Mouse (Mus musculus): ENCODE measurements around the gene Gpbp1. TPM values are rescaled to one million over a fixed set of nuclear protein-coding genes. Genes with fewer than 3 reads are reported as not detected.

Gene Gpbp1
- polyA plus RNA-seq, 1 experiment from 2014 or later: 129 TPM

DNA sequence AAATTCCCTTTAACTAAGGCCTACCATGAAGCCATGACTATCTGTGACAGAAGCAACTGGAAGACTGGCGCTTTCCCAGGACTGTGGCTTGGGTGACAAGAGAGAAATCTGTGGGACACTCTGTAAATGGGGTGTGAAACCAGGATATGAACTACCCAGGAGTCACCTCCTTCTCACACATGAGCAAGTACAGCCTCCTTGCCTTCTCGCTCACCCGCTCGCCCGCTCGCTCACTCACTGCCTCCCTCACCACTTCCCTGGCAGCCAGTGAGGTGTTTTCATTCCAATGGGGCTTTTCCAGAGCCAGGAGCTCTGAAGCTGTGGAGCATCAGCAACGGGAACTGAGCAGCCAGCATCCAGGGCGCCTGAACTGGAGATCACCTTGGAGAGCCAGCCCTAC, 95.6 kb downstream of the Gpbp1 start:
- Histone ChIP-seq H3K27ac (ENCODE audit: low read depth, low read length) (no peak overlapping the region), H3K9ac (ENCODE audit: low read depth, low read length) (no peak overlapping the region), H3K9me3 (ENCODE audit: control insufficient read depth, low read length) (no peaks in the 10 kb centered on the region), H3K4me3 (ENCODE audit: low read depth, low read length) (no peak overlapping the region), H3K36me3 (ENCODE audit: control insufficient read depth, insufficient read depth, low read length) (no peaks in the 10 kb centered on the region), H3K4me2 (replicated peaks; ENCODE audit: low read depth, low read length) (no peak overlapping the region), H3K4me1 (replicated peaks; ENCODE audit: control insufficient read depth, insufficient read depth, low read length) (no peaks in the 10 kb centered on the region), H3K27me3 (ENCODE audit: control insufficient read depth, insufficient read depth, low read length) (no peaks in the 10 kb centered on the region)
- no peak for ATAC-seq (ENCODE audit: low FRiP score)
- no peak for DNase-seq (ENCODE audit: low spot score)
- WGBS: 81% methylated on average over 8 of the region's 8 CpGs

DNA sequence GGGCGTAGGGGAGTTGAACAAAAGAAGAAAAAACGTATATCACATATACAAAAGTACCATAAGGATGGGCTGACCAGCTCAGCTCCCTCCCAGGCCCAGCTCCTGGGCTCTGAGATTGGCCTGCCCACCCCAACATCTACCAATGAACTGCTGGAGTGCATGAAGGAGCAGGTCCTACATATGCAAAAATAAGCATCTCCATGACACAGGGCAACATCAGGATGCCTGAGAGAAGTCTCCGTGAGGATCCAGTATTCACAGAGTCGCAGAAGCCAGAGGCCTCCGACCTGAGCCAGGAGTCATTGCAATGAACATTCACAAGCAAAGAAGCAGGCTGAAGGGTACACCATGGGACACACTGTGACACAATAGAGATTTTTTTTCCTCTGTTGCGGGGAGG, 96.5 kb downstream of the Gpbp1 start:
- no peak overlapping the region for H3K9ac ChIP-seq (ENCODE audit: low read depth, low read length)
- no peak overlapping the region for H3K4me2 ChIP-seq (replicated peaks; ENCODE audit: low read depth, low read length)
- no peaks in the 10 kb centered on the region for H3K36me3 ChIP-seq (ENCODE audit: control insufficient read depth, insufficient read depth, low read length)
- DNase-seq (ENCODE audit: low spot score): no peak
- H3K4me3 ChIP-seq (ENCODE audit: low read depth, low read length): no peak overlapping the region
- H3K4me1 ChIP-seq (replicated peaks; ENCODE audit: control insufficient read depth, insufficient read depth, low read length): no peaks in the 10 kb centered on the region
- H3K27me3 ChIP-seq (ENCODE audit: control insufficient read depth, insufficient read depth, low read length): no peaks in the 10 kb centered on the region
- H3K27ac ChIP-seq (ENCODE audit: low read depth, low read length): no peak overlapping the region
- no peaks in the 10 kb centered on the region for H3K9me3 ChIP-seq (ENCODE audit: control insufficient read depth, low read length)
- WGBS: 64% methylated on average over 6 of the region's 6 CpGs
- ATAC-seq (ENCODE audit: low FRiP score): no peak

DNA sequence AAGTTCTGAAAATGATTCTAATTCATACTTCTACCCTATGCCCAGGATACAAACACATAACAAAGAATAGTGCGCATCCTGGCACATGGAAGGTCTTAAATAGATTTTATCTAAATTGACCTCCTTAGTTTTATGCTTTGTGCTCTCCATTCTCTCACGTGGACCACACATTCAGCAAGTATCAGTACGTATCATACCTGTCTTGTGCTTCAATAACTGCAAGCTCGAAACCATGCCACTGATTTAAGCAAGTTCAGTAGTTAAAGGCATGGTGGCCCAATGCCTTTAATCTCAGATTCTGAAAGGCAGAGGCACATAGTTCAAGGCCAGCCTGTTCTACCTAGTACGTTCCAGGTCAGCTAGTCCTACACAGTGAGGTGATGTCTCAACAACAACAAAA, 98.5 kb downstream of the Gpbp1 start:
- H3K36me3 ChIP-seq (ENCODE audit: control insufficient read depth, insufficient read depth, low read length): no peaks in the 10 kb centered on the region
- H3K4me1 ChIP-seq (replicated peaks; ENCODE audit: control insufficient read depth, insufficient read depth, low read length): no peaks in the 10 kb centered on the region
- no peak overlapping the region for H3K4me2 ChIP-seq (replicated peaks; ENCODE audit: low read depth, low read length)
- H3K9me3 ChIP-seq (ENCODE audit: control insufficient read depth, low read length): no peaks in the 10 kb centered on the region
- WGBS: 89% methylated on average over 5 of the region's 5 CpGs
- no peak overlapping the region for H3K4me3 ChIP-seq (ENCODE audit: low read depth, low read length)
- no peak overlapping the region for H3K27ac ChIP-seq (ENCODE audit: low read depth, low read length)
- no peak overlapping the region for H3K9ac ChIP-seq (ENCODE audit: low read depth, low read length)
- no peak for ATAC-seq (ENCODE audit: low FRiP score)
- H3K27me3 ChIP-seq (ENCODE audit: control insufficient read depth, insufficient read depth, low read length): no peaks in the 10 kb centered on the region
- no peak for DNase-seq (ENCODE audit: low spot score)

DNA sequence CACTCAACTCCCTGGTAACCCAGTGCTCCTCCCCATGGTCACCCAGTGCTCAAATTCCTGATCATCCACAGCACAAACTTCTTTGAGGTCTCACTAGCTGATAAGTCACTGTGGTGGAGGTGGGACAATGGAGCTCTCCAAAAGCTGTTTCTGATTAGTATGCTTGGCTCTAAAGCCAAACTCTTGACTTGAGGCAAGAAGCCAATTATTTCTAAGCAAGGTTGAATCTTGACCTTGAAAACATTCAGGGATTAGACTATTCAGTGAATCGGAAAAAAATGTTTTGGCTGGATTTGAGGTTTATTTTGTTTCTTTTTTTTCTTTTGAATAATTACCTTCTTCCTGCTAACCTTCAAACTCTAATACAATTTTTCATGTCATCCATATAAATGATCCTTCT, 98.9 kb downstream of the Gpbp1 start:
- no peak overlapping the region for H3K27ac ChIP-seq (ENCODE audit: low read depth, low read length)
- ATAC-seq (ENCODE audit: low FRiP score) (no peak), DNase-seq (ENCODE audit: low spot score) (no peak)
- H3K4me1 ChIP-seq (replicated peaks; ENCODE audit: control insufficient read depth, insufficient read depth, low read length): no peaks in the 10 kb centered on the region
- H3K9me3 ChIP-seq (ENCODE audit: control insufficient read depth, low read length): no peaks in the 10 kb centered on the region
- H3K4me2 ChIP-seq (replicated peaks; ENCODE audit: low read depth, low read length): no peak overlapping the region
- H3K36me3 ChIP-seq (ENCODE audit: control insufficient read depth, insufficient read depth, low read length): no peaks in the 10 kb centered on the region
- no peak overlapping the region for H3K4me3 ChIP-seq (ENCODE audit: low read depth, low read length)
- H3K9ac ChIP-seq (ENCODE audit: low read depth, low read length): no peak overlapping the region
- WGBS: 79% methylated on average over 1 of the region's 1 CpGs
- H3K27me3 ChIP-seq (ENCODE audit: control insufficient read depth, insufficient read depth, low read length): no peaks in the 10 kb centered on the region

DNA sequence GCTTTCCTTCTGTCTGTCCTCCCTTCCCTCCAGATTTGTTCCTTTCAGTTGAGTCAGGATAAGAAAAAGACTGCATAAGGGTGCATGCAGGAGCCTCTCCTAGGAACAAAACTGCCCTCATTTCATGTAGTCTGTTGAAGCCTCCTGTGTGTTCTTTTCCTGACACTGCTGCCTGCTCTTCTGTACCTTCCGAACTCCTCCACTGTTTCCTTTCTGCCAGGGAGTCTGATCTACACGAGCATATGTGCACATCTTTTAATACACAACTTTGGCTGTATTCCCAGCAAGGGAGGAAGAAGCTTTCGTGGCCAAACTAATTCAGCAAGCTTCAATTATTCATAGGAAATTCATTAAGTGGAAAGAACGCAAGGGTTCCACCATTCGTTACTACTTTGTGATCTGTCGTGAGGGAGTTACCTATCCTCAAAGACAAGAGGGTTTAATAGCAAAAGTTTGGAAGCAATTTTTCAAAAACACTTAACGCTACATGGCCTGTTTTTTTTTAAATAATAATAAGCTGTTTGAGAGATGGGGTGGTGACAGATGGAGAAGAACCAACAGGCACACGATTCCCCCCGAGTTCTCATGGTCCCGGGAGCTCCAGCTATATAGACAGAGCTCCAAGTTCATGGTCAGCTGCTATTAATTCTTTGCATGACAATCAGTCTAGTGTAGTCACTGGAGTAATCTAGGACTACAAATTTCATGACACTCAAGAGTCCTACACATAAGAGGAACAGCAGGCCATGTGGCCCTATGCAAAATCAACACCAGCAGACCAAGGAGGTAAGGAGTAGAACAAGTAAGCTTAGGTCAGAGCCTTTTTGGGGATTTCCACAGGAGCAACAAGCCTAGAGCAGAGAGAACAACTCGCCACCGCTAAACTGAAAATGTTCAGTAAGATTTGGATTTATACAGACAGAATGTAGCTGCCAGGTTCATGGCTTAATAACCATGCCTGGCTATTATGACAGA, 105.6 kb downstream of the Gpbp1 start:
- Histone ChIP-seq H3K9me3 (ENCODE audit: control insufficient read depth, low read length) (no peaks in the 10 kb centered on the region), H3K36me3 (ENCODE audit: control insufficient read depth, insufficient read depth, low read length) (no peaks in the 10 kb centered on the region), H3K4me2 (replicated peaks; ENCODE audit: low read depth, low read length) (no peak overlapping the region), H3K27me3 (ENCODE audit: control insufficient read depth, insufficient read depth, low read length) (no peaks in the 10 kb centered on the region), H3K9ac (ENCODE audit: low read depth, low read length) (no peak overlapping the region), H3K4me1 (replicated peaks; ENCODE audit: control insufficient read depth, insufficient read depth, low read length) (no peaks in the 10 kb centered on the region), H3K4me3 (ENCODE audit: low read depth, low read length) (no peak overlapping the region), H3K27ac (ENCODE audit: low read depth, low read length) (no peak overlapping the region)
- 88% methylated on average over 12 of the region's 12 CpGs for WGBS
- DNase-seq (ENCODE audit: low spot score) (no peak), ATAC-seq (ENCODE audit: low FRiP score) (no peak)

Other genes starting within 250 kb of the Gpbp1 start
- gene Actbl2, start 235.1 kb downstream of the Gpbp1 start, polyA plus RNA-seq (2014; fragmentation: Nextera tagmentation; extraction: Ambion mirVana): not detected in 2 replicates
- gene Gm49496, start 59.8 kb upstream of the Gpbp1 start, polyA plus RNA-seq (2014; fragmentation: Nextera tagmentation; extraction: Ambion mirVana): not detected in 2 replicates
- not detected in 2 replicates for gene Gm10198, start 102.7 kb upstream of the Gpbp1 start, polyA plus RNA-seq (2014; fragmentation: Nextera tagmentation; extraction: Ambion mirVana)
- 26.4 and 31.6 TPM in 2 replicates for gene Mier3, start 190.9 kb upstream of the Gpbp1 start, polyA plus RNA-seq (2014; fragmentation: Nextera tagmentation; extraction: Ambion mirVana)

Measured in hindbrain, embryonic 11.5 days (tissue).